Mouse (Mus musculus) adrenal gland, adult 18-20 months (tissue): ENCODE data around the gene Taf8. TPM values are rescaled to one million over a fixed set of nuclear protein-coding genes. Genes with fewer than 3 reads are reported as not detected.

Experiments
- DNase-seq, 2 experiments: peaks; one replicate each; pipeline ENCODE4 v3.0.0; 2021 to 2022; ENCODE audit warnings: low spot score in 2 of 2
- total RNA-seq, 2 experiments: library from RNA; stranded (reverse); gene quantifications; 1 replicate in 1 of 2; 2 replicates in 1 of 2; pipeline ENCODE4 v1.2.3; 2021

Taf8 gene
- total RNA-seq, 2 experiments from 2014 or later = 16.4 to 19.9 TPM

GRCm38 (mm10) chr17:47490791-47491190, 11.3 kb downstream of the Taf8 start:
- DNase-seq = no peak

DNA sequence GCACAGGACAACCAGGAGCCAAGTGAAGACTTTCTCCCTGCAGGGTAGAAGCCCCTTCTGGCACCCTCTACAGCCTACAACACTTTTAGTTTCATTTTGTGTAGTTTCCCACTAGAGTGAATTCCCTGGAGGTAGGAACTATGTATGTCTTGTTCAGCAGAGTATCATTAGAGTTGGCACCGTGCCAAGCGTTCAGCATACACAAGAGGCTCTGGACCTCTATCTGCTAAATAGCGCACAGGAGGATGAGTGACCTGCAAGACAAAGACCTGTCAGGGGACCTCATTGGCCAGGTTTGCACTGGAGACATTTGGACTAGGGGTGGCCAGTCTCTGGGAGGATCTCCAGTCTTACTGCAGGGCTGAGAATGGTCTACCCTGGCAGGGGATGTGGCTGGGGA, 16.3 kb downstream of the Taf8 start:
- DNase-seq = no peak

GRCm38 (mm10) chr17:47484993-47485392, 17.1 kb downstream of the Taf8 start:
- DNase-seq = no peak

DNA sequence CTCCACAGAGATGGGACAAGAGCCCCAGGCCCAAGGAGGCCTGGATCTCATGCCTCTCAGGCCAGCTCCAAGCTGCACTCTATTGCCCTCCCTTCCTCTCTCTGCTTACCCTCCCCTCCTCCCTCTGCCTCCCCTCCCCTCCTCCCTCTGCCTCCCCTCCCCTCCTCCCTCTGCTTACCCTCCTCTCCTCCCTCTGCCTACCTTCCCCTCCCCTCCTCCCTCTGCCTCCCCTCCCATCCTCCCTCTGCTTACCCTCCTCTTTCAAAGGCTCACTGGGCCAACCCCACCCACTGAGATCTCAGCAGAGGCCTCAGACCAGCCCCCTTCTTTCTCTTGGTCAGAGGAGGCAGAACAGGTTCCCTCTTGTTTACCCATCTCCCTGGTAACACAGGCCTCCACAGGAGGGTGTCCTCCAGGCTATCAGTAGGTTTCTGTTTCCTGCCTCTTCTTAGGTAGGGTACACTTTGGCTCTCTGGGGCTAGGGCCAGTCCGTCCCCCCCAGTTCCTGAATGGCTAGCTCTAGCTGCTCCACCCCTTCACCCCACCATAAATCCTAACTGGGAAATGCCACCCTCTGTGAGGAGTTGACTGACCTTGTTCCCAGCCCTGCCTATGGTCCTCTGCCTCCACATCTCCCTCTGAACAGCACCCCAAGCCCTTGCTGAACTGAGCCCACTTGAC, 17.7 kb downstream of the Taf8 start:
- DNase-seq = no peak

DNA sequence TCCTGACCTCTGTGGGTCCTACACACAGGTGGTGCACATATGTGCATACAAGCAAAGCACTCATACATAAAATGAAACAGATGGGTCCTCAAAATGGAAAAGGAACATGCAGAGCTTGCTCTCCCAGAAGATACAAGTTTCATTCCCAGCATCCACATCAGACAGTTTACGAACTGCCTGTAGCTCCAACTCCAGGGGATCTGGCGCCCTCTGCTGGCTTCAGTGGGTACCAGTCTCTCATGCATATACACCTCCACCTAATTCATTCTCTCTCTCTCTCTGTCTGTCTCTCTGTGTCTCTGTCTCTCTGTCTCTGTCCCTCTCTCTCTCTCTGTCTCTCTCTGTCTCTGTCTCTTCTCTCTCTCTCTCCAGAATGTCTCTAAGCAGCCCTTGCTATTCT, 19.7 kb downstream of the Taf8 start:
- DNase-seq = peak; percentile 37 to 71

GRCm38 (mm10) chr17:47479887-47480286, 22.2 kb downstream of the Taf8 start:
- no peak for DNase-seq

DNA sequence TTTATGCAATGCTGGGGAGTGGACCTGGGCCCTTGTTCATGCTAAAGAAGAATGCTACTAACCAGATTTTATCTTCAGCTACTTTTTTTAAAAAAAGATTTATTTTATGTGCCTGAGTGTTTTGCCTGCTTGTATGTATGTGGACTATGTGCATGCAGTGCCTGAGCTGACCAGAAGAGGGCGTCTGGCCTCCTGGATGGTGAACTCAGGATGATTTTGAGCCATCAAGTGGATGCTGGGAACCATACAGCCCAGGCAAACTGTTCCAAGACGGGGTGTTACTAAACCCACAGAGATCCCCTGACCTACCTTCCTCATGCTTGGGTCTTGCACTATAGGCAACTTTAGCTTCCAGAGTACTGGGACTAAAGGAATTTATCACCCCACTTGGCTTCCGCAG, 26.4 kb downstream of the Taf8 start:
- no peak for DNase-seq

- DNase-seq = no peak
These were observed 26.9 kb downstream of the Taf8 start for GRCm38 (mm10) chr17:47475181-47475580.

GRCm38 (mm10) chr17:47474250-47474649, 27.8 kb downstream of the Taf8 start:
- no peak for DNase-seq

DNA sequence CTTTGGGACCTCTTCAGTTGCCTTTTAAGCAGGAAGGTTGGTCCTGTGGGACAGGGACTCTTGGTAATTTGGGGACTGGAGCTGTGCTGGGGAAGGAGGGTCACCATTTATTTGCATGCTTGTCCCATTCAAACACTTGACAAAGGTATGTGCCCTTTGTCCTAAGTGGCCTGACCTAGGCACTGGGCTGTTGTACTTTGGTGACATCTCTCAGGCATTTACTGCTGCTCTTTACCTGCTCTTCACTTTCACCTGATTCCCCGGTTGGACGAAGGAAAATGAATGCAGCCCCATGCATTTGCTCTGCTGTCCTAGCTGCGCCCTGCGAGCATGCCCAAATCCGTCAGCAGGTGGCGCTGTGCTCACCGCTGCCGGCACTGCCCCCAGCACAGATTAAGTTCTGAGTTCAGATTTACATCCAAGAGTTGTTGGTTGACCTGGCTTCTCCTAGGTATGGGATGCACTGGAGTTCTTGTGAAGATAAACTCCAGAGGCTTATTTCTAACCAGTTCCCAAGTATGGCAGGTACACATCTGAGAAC, 28.6 kb downstream of the Taf8 start:
- DNase-seq = peak; percentile 61 to 79

DNA sequence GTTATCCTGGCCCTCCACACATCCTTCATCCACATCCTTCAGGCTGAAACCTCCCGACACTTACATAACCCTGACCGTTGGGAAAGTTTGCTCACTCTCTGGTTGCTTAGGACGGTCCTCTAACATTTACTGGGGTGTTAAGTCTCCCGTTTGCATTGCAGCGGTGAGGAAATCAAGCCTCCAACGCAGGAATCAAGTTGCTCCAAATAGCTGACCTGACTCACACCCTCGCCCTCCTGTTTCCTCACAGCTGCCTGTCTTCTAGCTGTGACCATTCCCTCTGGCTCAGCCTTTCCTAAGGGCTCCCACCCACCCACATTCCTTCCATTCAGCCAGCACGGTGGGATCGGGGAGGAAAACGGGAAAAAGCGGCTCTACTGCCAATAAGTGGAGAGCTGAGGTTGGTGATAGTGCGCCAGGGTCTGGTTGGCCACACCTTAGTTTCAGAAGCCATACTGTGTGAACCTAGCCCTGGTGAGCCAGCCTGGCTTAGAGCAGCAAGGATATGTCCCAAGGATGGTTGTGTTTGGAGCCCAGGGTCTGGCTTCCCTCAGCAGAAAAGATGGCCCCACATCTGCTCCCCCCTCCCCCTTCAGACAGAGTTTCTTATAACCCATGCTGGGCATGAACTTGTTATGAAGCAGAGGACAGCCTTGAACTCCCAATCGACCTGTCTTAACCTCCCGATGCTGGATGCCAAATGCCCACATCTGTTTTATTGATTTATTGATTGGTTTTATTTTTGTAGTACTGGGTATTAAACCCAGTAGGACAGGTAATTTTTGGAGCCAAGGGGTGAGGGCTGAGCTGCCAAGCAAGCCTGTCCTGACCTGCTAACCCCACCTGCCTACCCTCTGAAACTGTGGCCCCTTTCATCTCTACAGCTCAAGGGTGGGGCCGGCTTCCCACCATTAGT, 29.4 kb downstream of the Taf8 start:
- no peak for DNase-seq

GRCm38 (mm10) chr17:47470686-47471085, 31.4 kb downstream of the Taf8 start:
- no peak for DNase-seq

DNA sequence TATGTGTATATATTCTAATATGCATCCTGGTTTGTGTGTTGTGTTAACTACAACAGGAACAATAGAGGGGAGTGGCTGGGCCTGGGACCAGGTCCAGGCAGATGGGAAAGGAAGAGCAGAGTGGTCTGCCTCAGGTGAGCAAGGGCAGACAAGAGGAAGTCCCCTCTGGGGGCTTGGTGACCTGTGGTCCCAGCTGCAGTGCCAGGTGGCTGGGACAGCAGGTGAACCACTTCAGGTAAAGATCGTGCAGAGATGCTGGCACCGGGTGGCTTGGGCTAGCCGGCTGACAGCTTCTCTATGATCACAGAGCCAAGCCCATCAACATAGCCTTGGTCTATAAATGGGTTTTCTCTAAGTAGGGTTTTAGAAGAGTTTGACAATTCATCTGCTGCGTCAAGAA, 32.0 kb downstream of the Taf8 start:
- DNase-seq = no peak

DNA sequence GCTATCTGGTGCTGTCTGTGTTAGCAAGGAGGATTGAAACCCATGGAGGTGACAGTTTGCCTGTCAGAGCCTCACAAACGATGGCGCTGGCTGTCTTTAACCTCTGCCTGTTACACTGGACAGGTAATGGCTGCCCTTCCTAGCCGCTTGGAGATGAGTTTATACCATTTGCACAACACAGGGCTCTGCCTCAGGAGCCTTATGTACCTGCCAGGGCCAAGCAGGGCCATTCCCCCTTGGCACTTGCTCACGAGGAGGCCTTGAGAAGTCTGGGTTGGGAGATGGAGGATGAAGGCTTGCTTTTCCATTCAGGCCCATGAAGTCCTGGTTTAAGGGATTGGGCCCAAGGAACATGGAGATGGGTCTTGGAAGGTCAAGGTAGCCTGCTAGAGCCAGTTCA, 32.5 kb downstream of the Taf8 start:
- no peak for DNase-seq

DNA sequence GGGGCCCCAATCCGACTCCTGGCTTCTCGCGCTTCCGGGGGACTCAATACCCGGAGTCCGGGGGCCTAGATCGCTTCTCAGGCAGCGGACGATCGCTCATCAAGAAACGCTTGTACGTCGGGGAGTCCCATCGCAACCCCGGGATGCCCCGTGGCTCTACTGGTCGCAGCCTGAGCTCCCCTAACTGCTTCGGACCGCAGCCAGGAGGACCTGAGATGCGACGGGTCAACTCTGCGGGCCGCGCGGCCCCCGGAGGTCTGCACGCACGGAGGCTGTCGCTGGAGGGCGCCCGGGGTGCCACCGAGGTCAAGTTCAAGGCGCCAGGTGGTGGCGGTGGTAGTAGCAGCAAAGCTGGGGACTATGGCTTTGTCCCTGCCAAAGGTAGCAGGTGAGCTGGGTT, 33.6 kb downstream of the Taf8 start:
- no peak for DNase-seq

DNA sequence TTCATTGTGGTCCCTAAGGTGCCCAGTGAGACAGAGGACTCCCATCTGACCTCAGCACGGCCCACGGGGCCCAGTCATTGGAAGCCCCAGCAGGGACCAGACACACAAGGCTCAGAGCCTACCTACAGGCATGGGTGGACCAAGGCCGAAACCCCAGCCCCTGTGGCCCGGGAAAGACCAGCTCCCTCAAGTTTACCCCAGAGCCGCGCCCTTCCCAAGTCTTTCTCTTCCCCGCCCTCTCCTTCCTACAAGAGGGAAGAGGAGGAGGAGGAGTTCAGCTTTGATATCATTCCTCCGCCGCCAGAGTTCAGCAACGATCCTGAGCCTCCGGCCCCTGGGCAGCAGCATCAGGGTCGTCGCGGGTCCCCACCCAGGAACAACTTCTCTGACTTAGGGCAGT, 34.0 kb downstream of the Taf8 start:
- no peak for DNase-seq

DNA sequence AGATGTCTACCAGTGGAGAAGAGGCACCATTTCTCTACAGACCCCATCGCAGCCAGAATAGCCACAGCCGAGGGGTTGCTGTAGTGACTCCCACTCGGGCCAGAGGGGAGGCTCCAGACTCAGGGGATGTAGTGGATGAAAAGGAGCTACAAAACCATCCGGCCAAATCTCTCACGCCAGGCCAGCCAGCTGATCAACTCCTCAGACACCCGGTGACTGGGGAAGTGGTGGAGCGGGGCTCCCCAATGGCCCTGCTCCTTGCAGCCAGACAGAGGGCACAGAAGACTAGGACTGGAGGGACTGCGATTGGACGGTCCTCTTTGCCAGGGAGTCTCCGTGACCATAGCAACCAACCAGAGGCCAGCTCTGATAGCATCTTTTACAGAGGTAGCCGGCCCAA, 34.4 kb downstream of the Taf8 start:
- no peak for DNase-seq

DNA sequence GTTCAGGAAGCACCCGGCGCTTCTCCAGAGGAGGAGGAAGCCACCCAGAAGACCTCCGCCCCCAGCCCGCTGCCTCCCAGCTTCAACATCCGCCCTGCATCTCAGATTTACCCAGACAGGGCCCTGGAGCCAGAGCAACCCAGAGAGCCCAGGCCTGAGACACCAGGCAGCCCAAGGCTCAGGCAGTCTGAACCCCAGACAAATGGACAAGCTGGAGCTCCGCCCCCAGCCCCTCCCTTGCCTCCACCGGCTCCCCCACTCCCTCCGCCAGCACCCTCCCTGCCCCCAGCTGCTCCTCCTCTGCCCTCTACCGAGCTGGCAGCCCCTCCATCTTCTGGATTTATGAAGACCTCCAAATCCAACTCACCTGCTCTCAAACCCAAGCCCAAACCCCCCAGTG, 35.8 kb downstream of the Taf8 start:
- DNase-seq = no peak

GRCm38 (mm10) chr17:47465016-47465415, 37.1 kb downstream of the Taf8 start:
- DNase-seq = no peak

DNA sequence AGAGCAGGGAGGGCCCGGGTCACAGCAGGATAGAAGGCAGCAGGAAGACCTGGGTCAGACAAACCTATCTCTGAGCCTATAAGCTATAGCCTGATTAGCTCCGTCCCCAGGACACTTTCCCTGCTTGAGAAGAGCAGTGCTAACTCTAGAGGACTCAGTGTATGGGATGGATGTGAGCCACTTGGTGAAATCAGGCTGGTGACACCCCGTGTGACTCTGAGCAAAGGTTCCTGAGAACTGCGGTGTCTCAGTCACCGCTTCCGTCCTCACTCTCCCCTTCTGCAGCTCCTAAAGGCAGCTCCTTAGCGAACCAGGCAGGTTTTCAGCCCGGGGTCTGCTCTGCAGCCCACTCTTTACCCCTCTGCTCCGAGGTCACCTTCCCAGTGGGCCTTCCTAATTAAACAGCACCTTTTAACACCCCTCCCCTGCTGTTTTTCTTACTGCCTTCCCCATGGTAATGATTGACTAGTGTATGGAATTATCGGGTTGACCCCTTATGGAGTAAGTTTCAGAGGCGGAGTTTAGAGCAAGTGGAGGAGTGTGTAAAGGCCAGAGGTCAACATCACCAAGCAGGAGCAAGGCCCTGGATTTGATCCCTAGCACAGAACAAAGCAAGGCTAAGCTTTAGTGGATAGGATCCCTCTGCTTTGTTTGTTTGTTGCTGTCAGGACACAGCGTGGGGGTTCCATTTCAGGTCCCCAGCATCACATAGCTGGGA, 37.7 kb downstream of the Taf8 start:
- DNase-seq = no peak

DNA sequence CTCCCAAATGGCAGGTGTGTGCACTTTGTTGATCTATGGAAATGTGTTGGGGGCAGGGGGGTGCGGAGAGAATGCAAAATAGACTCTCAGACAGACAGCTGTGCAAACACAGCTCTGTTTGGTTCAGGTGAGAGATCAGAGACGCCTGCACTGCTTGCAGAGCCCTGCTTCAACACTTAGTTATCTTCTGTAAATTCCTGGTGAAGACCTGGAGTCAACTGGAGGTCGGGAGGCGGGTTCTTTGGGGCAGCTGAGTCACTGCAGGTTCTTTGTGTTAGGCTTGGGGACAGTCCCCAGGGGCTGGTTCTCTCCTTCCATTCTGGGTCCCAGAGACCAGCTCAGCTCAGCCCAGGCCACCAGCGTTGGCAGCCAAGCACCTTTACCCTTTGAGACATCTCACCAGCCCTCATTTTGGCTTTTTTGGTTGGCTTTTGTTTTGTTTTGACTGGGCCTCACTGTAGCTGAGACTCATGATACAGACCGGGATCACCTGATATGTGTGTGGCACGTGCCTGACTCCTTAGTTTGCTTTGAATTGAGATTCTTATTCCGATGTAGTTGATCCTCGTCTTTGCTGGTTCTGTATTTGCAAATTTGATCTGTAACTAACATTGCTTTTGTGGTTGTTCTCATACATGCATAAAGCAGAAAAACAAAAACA, 39.2 kb downstream of the Taf8 start:
- no peak for DNase-seq
